Mouse (Mus musculus): ENCODE data around the gene Pax7.

GRCm38 (mm10) chr4:139879324-139879723 is 46.0 kb upstream of the Pax7 start:
- TF ChIP-seq MAX (IDR thresholded peaks at IDR 0.05; ENCODE audit: low read depth) (no peak), POLR2A (IDR thresholded peaks at IDR 0.05; ENCODE audit: insufficient read length, low read depth) (no peak), MYOG (IDR thresholded peaks at IDR 0.05; ENCODE audit: control insufficient read depth in 1 of 3, insufficient read depth in 1 of 3, insufficient read length in 2 of 3, low read depth in 2 of 3) (no peak), MYOD1 (IDR thresholded peaks at IDR 0.05; ENCODE audit: control insufficient read depth in 1 of 3, insufficient read length in 2 of 3, low read depth in 2 of 3) (no peak), USF1 (IDR thresholded peaks at IDR 0.05; ENCODE audit: low read depth) (no peak), TCF12 (IDR thresholded peaks at IDR 0.05; ENCODE audit: insufficient read depth, poor library complexity, severe bottlenecking) (no peak), E2F4 (IDR thresholded peaks at IDR 0.05; ENCODE audit: insufficient read depth) (no peak), CEBPB (IDR thresholded peaks at IDR 0.05; ENCODE audit: insufficient read depth, poor library complexity, severe bottlenecking) (no peak), SRF (IDR thresholded peaks at IDR 0.05; ENCODE audit: control insufficient read depth, insufficient read length, low read depth) (no peak), TCF3 (IDR thresholded peaks at IDR 0.05; ENCODE audit: insufficient read length, low read depth) (no peak), POLR2AphosphoS2 (IDR thresholded peaks at IDR 0.05; ENCODE audit: insufficient read length, low read depth) (no peak)

All from myocyte (in vitro differentiated cells).